Mouse (Mus musculus) embryonic facial prominence, embryonic 13.5 days (tissue): ENCODE results near the gene Gm8206. TPM values are rescaled to one million over a fixed set of nuclear protein-coding genes. Genes with fewer than 3 reads are reported as not detected.
A peak's percentile ranks its signal among the peaks of the same experiment; 100 is the strongest.
"Not testable (repeated sequence)": the region's sequence is repeated elsewhere in the genome, so short reads cannot be mapped to it uniquely, and the experiment has no call there.

ENCODE experiments used
- ATAC-seq: fragments of 200-750 bp; cut with Nextera tagmentation; 2 replicates; pipeline ENCODE4 v1.8.0; 2017; ENCODE audit warnings: low read depth; ENCODE audit not compliant: insufficient number of reproducible peaks, insufficient read depth, low FRiP score, low TSS enrichment
- H3K27ac ChIP-seq: fragments of 300-500 bp; sonication (generic); 2 replicates; pipeline ENCODE4 v1.5.1; 2015; ENCODE audit warnings: moderate library complexity, mild to moderate bottlenecking, inconsistent platforms
- H3K27me3 ChIP-seq: fragments of 300-500 bp; sonication (generic); 2 replicates; pipeline ENCODE4 v1.6.1; 2015; ENCODE audit warnings: mild to moderate bottlenecking, inconsistent platforms
- H3K36me3 ChIP-seq: fragments of 300-500 bp; sonication (generic); 2 replicates; pipeline ENCODE4 v1.6.1; 2015; ENCODE audit warnings: mild to moderate bottlenecking, inconsistent platforms
- H3K4me1 ChIP-seq: fragments of 300-500 bp; sonication (generic); 2 replicates; pipeline ENCODE4 v1.6.1; 2015; ENCODE audit warnings: inconsistent platforms
- H3K4me2 ChIP-seq: fragments of 300-500 bp; sonication (generic); 2 replicates; pipeline ENCODE4 v1.6.1; 2015; ENCODE audit warnings: moderate library complexity, mild to moderate bottlenecking, inconsistent platforms
- H3K4me3 ChIP-seq: fragments of 300-500 bp; sonication (generic); 2 replicates; pipeline ENCODE4 v1.5.1; 2015; ENCODE audit warnings: mild to moderate bottlenecking, inconsistent platforms
- H3K9ac ChIP-seq: fragments of 300-500 bp; sonication (generic); 2 replicates; pipeline ENCODE4 v1.6.1; 2015; ENCODE audit warnings: mild to moderate bottlenecking, inconsistent platforms
- H3K9me3 ChIP-seq: fragments of 300-500 bp; sonication (generic); 2 replicates; pipeline ENCODE4 v1.6.1; 2016; ENCODE audit warnings: inconsistent platforms
- WGBS: fragments of 180-500 bp; shearing (Covaris S2); methylation state at CpG from one replicate; pipeline ENCODE4 v1.1.7; 2015; ENCODE audit warnings: mixed read lengths; 5-methylcytosine and 5-hydroxymethylcytosine counted together
- polyA plus RNA-seq: library from polyadenylated mRNA; unstranded; fragments of >200 nt; fragmentation: Nextera tagmentation; extraction: Ambion mirVana; gene quantifications from 2 replicates; pipeline ENCODE4 v1.2.1, GENCODE M21; 2015

Gene Gm8206
- 0.98 and 2.1 TPM in 2 replicates for polyA plus RNA-seq

DNA sequence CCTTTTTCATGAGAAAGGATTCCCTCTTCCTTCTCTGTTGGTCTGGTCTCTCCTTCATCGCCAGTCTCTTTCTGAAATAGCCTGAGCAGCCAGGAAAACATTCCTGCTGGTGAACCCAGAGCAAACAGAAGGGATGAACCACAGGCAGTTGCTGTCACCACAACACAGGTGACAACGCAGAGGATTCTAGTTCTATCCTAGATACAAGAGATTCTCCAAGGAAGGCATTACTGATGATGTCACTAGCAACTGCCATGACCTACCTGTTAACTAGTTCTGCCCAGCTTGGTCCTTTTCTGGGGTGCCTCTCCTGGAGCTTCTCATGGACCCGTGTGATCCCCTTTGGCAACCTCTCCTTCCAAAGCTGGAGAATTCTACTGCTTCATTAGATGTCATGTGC, at the start of gene Gm8206:
Gene Gm8206 (minus strand): TSS at position 101 of the 400 bp plus-strand sequence.
- not testable (repeated sequence) for H3K27me3 ChIP-seq, H3K36me3 ChIP-seq, H3K4me3 ChIP-seq, H3K9ac ChIP-seq, H3K4me1 ChIP-seq, H3K4me2 ChIP-seq, H3K27ac ChIP-seq, H3K9me3 ChIP-seq, ATAC-seq
- WGBS = 90% methylated on average over 3 of the region's 3 CpGs

- not testable (repeated sequence) for H3K27me3 ChIP-seq, H3K4me2 ChIP-seq, H3K4me1 ChIP-seq, H3K27ac ChIP-seq, H3K4me3 ChIP-seq, H3K9ac ChIP-seq, ATAC-seq, H3K36me3 ChIP-seq, H3K9me3 ChIP-seq
- WGBS = no CpG with 5 or more reads among the region's 1 CpGs
Observed at GRCm38 (mm10) chr14:6125707-6126106, 32.0 kb upstream of the Gm8206 start, which contains the start of gene Gm3476. Gene Gm3476, minus strand, starts transcription at chr14:6125807.

- not testable (repeated sequence) for H3K9me3 ChIP-seq, H3K4me1 ChIP-seq, ATAC-seq, H3K27me3 ChIP-seq, H3K36me3 ChIP-seq, H3K27ac ChIP-seq
- Histone ChIP-seq H3K4me2 (peak within 1 kb of the TSS; percentile 55), H3K4me3 (peak within 1 kb of the TSS; percentile 43), H3K9ac (peak within 1 kb of the TSS; percentile 51)
- 2% methylated on average over 39 of the region's 51 CpGs for WGBS
Observed at GRCm38 (mm10) chr14:6108272-6108925, 14.7 kb upstream of the Gm8206 start, which contains the start of gene Gm3468. Gene Gm3468, minus strand, starts transcription at chr14:6108665.

DNA sequence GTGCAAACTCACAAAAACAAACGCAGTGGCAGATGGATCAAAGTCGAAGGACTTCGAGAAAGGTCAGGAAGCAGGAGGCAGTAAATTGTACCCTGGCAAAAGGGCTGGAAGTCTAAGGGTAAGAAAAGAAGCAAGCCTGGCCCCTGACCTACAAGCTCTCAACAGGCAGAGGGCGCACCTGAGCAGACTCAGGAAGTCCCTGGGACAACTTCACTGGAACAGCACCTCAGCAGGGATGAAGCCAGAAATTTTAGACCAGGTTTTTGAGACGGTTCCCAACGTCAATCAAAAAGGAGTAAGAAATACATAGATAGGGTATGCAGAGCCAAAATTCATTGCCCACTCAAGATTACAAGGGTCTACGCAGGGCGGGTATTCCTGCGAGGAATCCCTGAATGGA, 13.8 kb upstream of the Gm8206 start:
- not testable (repeated sequence) for H3K27me3 ChIP-seq, H3K36me3 ChIP-seq, ATAC-seq, H3K27ac ChIP-seq, H3K9me3 ChIP-seq, H3K9ac ChIP-seq, H3K4me1 ChIP-seq
- Histone ChIP-seq H3K4me3 (peak overlapping the region; percentile 43), H3K4me2 (peak overlapping the region; percentile 55)
- WGBS = 6% methylated on average over 9 of the region's 9 CpGs

- not testable (repeated sequence) for H3K4me3 ChIP-seq, H3K9me3 ChIP-seq, H3K9ac ChIP-seq, ATAC-seq, H3K4me2 ChIP-seq, H3K27me3 ChIP-seq, H3K36me3 ChIP-seq, H3K27ac ChIP-seq, H3K4me1 ChIP-seq
- WGBS = 88% methylated on average over 4 of the region's 4 CpGs
Observed at GRCm38 (mm10) chr14:6058167-6058566, 35.6 kb downstream of the Gm8206 start, which contains the start of gene Gm6337. Gene Gm6337, minus strand, starts transcription at chr14:6058267.

DNA sequence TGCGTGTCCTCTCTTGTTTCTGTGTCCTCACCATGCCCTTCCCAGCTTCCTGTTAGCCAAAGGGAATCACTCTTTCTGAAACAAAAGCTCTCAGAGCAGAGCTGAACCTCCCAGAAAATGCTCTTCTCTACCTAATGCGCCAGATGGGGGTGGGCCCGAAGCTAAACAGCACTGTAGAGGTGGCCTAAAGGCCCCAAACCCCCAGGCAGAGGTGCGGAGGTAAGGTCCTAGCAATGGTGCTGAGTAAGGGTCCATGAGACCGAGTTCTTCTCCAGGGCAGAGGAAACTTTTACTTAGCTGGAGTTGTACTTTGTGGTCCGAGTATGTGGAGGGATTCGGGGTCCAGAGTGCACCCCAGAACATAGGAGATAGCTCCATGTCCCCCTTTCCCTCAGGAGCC, 106.6 kb downstream of the Gm8206 start:
- not testable (repeated sequence) for H3K4me2 ChIP-seq, H3K9ac ChIP-seq, H3K4me3 ChIP-seq, H3K4me1 ChIP-seq, H3K27ac ChIP-seq, ATAC-seq, H3K27me3 ChIP-seq, H3K36me3 ChIP-seq, H3K9me3 ChIP-seq
- 70% methylated on average over 7 of the region's 7 CpGs for WGBS

DNA sequence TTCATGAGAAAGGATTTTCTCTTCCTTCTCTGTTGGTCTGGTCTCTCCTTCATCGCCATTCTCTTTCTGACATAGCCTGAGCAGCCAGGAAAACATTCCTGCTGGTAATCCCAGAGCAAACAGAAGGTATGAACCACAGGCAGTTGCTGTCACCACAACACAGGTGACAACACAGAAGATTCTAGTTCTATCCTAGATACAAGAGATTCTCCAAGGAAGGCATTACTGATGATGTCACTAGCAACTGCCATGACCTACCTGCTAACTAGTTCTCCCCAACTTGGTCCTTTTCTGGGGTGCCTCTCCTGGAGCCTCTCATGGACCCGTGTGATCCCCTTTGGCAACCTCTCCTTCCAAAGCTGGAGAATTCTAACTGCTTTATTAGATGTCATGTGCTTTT, 114.7 kb downstream of the Gm8206 start, which contains the start of gene Gm3453:
Gene Gm3453 (minus strand): TSS at position 101 of the 400 bp plus-strand sequence.
- WGBS = 67% methylated on average over 2 of the region's 2 CpGs
- not testable (repeated sequence) for H3K36me3 ChIP-seq, H3K9ac ChIP-seq, H3K4me3 ChIP-seq, H3K4me1 ChIP-seq, H3K4me2 ChIP-seq, H3K27ac ChIP-seq, ATAC-seq, H3K9me3 ChIP-seq, H3K27me3 ChIP-seq

Other genes with a start within 250 kb of the Gm8206 start
- gene Gm8237, start 213.6 kb downstream of the Gm8206 start, polyA plus RNA-seq = not detected in 2 replicates
- 0.28 and 0.30 TPM in 2 replicates for gene Gm3248, start 132.2 kb downstream of the Gm8206 start, polyA plus RNA-seq
- gene Gm3453, start 114.8 kb downstream of the Gm8206 start, polyA plus RNA-seq = not detected in 2 replicates
- gene Gm6337, start 35.7 kb downstream of the Gm8206 start, polyA plus RNA-seq = not detected in 2 replicates
- gene Gm3468, start 14.7 kb upstream of the Gm8206 start, polyA plus RNA-seq = 1.6 and 2.2 TPM in 2 replicates
- not detected in 2 replicates for gene Gm3476, start 31.9 kb upstream of the Gm8206 start, polyA plus RNA-seq
- gene Gm21560, start 125.3 kb upstream of the Gm8206 start, polyA plus RNA-seq = not detected in 2 replicates
- gene Gm3411, start 193.3 kb upstream of the Gm8206 start, polyA plus RNA-seq = 1.3 and 1.7 TPM in 2 replicates
- not detected in 2 replicates for gene Gm21103, start 210.9 kb upstream of the Gm8206 start, polyA plus RNA-seq
- gene Gm3618, start 249.7 kb upstream of the Gm8206 start, polyA plus RNA-seq = not detected in 2 replicates